Mouse (Mus musculus) c-Kit-positive CD71-negative TER-119-negative erythroid progenitor cells, embryonic 14.5 days (primary cell): ENCODE measurements around the gene 9130230L23Rik.

ENCODE experiments used
- DNase-seq: peaks from one replicate; pipeline ENCODE4 v3.0.0-alpha.2; 2013; ENCODE audit warnings: low read depth

The 9130230L23Rik gene

GRCm38 (mm10) chr5:65954130-65955080 is 49.7 kb downstream of the 9130230L23Rik start:
- DNase-seq: no peak

DNA sequence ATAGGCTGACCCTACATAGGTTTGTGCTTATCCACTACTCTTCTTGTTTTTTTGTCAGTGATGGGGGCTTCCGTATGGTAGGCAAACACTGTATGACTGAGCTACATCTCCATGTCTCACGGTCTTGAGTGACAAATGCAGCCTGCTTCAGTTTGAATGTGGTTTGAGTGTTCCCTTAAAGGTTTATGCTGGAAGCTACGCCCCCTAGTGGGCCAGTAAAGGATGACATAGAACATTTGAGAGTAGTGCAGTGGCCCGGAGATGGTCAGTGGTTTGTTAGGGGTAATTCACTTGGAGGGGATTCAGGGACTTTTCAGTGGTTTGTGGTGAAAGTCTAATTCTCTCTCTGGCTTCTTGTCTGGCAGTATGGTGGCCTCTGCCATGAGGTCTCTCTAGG is 52.6 kb downstream of the 9130230L23Rik start:
- DNase-seq: no peak

DNA sequence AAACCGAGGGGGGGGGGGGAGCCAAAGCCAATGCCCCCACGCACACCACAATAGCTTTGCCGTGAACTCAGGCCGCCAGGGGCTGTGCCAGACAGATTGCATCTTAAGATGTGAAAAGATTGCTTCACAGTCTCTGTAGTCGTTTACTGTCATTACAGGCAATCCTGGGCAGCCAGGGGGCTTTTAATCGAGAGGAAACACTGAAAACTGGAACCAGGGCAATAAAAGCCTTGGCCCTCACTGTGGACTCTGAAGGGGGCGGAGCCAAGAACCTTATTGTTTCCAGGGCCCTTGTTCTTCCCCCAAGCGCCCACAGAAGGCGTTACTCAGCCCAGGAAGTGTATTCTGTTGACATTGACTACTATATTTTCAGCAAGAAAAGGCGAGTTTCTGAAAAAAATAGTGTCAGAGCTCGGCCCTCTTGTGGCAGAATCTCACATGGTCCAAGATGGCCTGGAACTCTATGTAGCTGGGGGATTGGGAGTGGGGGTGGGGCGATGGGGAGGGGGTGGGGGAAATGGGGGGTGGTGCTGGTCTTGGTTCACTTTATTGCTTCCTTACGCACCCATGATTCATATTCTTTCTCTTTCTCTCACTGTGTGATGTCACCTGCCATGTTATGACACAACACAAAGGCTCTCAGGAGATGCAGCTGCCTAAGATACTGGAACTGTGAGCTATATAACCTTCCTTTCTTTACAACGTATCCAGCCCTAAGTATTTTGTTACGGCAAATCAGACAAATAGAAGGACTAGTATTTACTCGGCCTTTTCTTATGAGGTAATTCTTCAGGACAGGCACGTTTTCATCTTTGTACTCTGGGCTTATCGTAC is 53.2 kb downstream of the 9130230L23Rik start:
- no peak for DNase-seq

- DNase-seq: no peak
Observed at GRCm38 (mm10) chr5:65950236-65950635, 53.8 kb downstream of the 9130230L23Rik start.

DNA sequence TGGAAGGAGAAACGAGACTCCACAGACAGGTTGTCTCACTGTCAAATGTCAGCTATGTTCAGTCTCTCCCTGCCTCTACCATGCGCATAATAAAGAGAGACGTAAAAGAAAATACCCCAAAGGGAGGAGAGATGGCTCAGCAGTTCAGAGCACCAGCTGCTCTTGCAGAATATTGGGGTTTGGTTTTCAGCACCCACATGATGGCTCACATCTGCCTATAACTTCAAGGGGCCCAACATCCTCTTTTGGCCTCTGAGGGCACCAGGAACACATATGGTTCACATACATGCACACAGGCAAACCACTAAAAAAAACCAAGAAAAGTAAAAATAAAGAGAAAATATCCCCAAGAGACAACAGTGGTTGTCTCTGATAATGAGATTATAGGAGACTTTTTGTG is 54.3 kb downstream of the 9130230L23Rik start:
- DNase-seq: no peak

DNA sequence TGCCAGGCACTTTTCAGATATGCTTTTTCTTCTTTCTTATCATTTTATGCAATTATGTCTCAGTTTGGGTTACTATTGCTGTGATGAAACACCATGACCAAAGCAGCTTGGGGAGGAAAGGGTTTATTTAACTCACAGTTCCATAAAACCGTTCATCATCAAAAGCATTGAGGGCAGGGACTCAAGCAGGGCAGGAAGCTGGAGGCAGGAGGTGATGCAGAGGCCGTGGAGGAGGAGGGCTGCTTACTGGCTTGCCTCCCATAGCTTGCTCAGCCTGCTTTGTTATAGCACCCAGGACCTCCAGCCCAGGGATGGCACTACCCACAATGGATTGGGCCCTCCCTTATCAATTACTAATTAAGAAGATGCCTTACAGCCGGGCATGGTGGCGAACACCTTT is 62.9 kb downstream of the 9130230L23Rik start:
- DNase-seq: no peak

GRCm38 (mm10) chr5:65937998-65938715 is 65.9 kb downstream of the 9130230L23Rik start:
- peak; percentile 86 for DNase-seq

- DNase-seq: no peak
Observed at GRCm38 (mm10) chr5:65937011-65937726, 66.9 kb downstream of the 9130230L23Rik start.

DNA sequence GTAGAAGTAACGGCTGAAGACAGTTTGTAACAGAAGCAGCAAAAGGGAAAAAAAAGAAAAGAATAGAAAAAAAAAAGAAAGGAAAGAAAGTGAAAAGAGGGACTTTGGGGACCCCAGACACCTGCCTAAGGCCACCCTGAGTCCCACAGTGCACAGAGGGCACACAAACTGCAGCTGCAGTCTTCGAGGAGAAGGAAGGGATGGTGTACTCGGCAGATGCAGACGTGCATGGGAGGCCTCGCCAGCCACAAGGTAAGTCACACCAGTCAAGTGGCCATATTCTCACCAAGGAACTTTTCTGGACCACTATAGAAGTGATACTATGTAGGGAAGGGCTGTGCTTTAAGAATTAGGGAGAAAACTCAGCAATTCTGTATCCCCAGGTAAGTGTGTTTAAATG is 69.3 kb downstream of the 9130230L23Rik start, which contains the start of gene Chrna9:
TSS of gene Chrna9 (plus strand) at position 139 of the 400 bp plus-strand sequence.
- no peak for DNase-seq

DNA sequence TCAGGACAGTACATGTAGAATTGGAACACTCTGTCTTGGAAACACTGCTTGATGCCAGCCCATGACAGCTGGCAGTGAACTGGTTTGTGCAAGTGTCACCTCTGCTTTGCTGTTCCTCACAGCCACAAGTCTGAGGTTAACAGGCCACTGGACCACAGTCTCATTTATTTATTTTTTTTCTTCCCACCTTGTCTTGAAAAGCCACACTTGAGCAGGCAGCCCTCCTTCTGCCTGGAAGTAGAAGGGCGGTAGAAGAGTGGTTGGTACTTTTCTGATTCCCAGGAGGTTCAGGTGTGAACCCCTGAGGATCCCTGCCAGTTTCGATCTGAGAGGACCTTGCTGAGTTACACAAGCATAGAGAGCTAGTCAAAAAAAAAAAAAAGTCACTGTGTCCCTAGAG is 70.3 kb downstream of the 9130230L23Rik start:
- DNase-seq: no peak

DNA sequence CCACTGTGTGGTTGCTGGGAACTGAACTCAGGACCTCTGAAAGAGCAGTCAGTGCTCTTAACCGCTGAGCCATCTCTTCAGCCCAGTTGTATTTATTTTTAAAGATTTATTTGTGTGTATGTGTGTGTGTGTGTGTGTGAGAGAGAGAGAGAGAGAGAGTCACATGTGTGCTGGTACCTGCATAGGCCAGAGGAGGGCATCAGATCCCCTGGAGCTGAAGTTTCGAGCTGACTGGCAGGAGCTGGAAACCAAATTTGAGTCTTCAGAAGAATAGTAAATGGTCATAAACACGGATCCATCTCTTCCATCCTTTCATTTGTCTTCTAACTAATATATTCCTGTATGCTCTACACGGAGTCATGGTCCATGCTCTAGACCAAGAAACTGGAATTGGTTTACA is 70.8 kb downstream of the 9130230L23Rik start:
- no peak for DNase-seq

DNA sequence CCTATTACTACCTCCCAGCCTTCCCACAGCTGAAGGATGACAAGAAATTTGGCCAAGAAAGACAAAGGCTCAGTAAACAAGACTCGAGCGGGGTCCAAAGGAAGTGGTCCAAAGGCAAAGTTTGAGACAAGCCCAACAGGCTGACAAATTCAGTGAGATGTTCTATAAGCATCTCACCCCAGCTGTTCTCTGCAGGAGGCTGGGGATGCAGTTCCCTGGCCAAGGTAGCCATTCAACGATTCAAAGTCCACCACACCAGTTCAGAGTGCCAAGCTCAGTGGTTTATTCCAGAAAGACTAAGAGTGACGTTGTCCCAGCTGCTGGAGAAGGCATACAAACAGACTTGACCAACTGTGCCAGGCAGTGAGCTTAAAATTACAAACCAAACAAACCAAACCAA is 73.9 kb downstream of the 9130230L23Rik start:
- DNase-seq: no peak
